Mouse (Mus musculus): ENCODE results near the gene Aadac. TPM values are rescaled to one million over a fixed set of nuclear protein-coding genes. Genes with fewer than 3 reads are reported as not detected.

The Aadac gene
- polyA plus RNA-seq, 1 experiment: 146 TPM

DNA sequence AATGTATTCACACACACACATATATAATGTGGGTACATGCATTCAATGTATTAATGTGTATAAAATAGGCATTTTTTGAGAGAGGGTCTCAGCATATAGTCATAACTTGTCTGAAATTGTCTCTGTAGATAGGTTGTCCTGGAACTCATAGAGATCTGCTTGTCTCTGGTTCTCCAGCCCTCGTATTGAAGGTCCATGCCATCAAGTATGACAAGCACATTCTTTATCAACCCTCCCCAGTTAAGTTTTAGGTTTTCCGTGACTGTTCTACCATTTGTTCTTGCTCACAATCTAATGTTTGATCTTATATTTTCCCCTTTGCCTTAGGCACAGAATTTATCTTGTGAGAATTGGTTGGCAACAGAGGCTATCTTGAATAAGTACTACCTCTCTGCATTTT lies 60.2 kb downstream of the Aadac start:
- H3K27ac ChIP-seq (ENCODE audit: insufficient read depth, low read depth, low read length): no peak overlapping the region
- no peaks in the 10 kb centered on the region for H3K27me3 ChIP-seq (replicated peaks; ENCODE audit: control insufficient read depth, insufficient read depth, low read length)
- WGBS: 83% methylated on average over 2 of the region's 2 CpGs
- no peak overlapping the region for H3K4me3 ChIP-seq (ENCODE audit: insufficient read depth, low read depth, low read length)
- TF ChIP-seq CTCF (conservative IDR thresholded peaks at IDR 0.05; ENCODE audit: insufficient read depth, insufficient read length, low read depth, low read length): no peak
- no peak for TF ChIP-seq POLR2A (IDR thresholded peaks at IDR 0.05; ENCODE audit: low read depth, low read length)
- no peaks in the 10 kb centered on the region; the same call in 1 of the 2 replicates for H3K36me3 ChIP-seq (ENCODE audit: control insufficient read depth, insufficient read depth, low read length)
- no peak for DNase-seq
- H3K4me1 ChIP-seq (ENCODE audit: control insufficient read depth, insufficient read depth, low read length): peaks cover 4% of the 10 kb centered on the region; the same call in 1 of the 2 replicates

Other genes with a start within 250 kb of the Aadac start
- gene Gm8298, start 164.7 kb upstream of the Aadac start, polyA plus RNA-seq (2012; rRNA removed): not detected in 2 replicates
- not detected in 2 replicates for gene C130079G13Rik, start 100.5 kb upstream of the Aadac start, polyA plus RNA-seq (2012; rRNA removed)
- gene Aadacl2, start 19.0 kb upstream of the Aadac start, polyA plus RNA-seq (2012; rRNA removed): not detected in 2 replicates
- gene Sucnr1, start 56.2 kb downstream of the Aadac start, polyA plus RNA-seq (2012; rRNA removed): 23.5 and 29.5 TPM in 2 replicates

All from kidney, adult 2 months (tissue).